Mouse (Mus musculus) skeletal muscle tissue, adult 2 months (tissue): ENCODE measurements around the gene Ahdc1.

Source experiments
- DNase-seq: peaks from one replicate; pipeline ENCODE4 v3.0.0-alpha.2; 2012; ENCODE audit warnings: low read depth, low spot score

Ahdc1 gene

DNA sequence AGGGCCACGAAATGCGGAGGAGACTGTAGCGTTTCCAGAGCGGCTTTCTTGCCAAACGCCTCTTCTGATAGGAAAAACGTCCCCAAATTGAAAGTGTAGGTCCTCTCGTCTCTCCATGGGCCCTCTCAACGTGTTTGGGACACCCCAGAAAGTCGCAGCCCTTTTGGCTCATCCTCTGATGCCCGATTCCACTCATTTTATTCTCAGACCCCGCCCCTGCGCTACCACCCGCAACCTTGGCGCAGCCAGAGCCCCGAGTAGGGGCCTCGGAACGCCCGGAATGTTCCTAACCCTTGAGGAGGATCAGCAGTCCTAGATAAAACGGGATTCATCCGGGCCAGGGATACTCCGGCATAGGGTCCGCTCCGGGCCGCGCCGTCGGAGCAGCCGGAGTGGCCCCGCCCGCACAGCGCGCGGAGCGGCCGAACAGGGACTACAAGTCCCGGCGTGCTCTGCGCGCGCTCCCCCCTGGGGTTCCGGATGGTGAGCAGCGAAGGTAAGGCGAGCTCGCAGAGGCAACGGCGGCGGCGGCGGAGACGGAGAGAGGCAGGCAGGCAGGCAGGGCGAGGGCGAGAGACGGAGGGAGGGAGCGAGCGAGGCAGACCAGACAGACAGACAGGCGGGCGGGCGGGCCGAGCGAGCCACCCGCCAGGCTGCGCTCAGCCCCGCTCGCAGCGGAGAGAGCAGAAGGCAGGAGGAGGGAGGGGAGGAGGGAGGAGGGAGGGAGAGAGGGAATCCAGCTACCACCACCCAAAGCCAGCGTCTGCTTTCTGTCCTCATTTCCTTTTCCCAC, at the start of gene Ahdc1:
Ahdc1 (plus strand) TSS at position 233 of the 793 bp plus-strand sequence.
- DNase-seq: peak; percentile 85

DNA sequence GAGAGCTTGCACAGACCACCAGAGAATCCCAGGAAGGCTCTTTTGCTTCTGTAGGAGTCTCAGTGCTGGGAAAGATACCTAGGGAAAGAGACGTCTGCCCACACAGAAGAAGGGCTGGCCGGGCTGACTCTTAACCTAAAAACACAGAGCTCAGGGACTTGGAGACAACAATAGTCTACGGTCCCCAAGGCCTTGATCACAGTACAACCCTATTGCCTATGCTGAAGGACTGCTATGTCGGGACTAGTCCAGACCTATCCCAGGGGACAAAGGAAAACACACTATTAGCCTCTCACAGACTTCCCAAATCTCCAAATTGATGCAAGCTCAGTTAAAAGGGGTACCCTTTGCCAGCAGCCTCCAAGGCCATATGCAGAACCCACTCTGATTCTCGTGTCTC, 49.2 kb upstream of the Ahdc1 start:
- DNase-seq: no peak

DNA sequence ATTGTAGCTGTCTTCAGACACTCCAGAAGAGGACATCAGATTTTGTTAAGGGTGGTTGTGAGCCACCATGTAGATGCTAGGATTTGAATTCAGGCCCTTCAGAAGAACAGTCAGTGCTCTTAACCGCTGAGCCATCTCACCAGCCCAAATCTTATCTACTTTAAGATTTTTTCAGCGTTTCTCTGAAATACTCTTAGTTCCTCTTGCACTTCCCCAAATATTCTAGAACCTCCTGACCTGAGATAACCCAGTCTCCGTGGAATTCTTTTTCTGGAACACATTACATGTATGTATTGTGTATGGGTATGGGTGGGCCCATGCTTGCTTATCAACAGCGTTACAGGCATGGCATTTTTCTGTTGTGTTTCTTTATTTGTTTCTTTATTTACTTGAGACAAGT, 48.4 kb upstream of the Ahdc1 start:
- no peak for DNase-seq

DNA sequence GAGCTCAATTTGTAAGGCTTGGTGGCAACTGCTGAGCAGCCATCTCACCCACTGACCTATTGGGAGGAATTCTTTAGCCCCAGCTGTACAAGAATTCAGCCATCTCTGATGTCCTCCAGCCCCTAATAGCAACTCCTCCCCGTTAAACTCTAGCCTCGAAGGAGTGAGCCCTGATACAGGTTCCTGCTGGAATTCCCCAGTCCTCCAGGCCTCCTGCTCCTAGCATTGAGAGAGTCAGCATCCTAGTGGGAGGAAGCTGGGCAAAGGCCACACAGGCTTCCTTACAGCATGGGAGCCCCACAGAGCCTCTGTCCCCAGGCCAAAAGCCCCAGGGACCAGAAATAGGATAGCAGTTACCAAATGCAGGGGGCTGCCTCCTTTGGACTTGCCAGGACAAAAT, 47.6 kb upstream of the Ahdc1 start:
- no peak for DNase-seq

DNA sequence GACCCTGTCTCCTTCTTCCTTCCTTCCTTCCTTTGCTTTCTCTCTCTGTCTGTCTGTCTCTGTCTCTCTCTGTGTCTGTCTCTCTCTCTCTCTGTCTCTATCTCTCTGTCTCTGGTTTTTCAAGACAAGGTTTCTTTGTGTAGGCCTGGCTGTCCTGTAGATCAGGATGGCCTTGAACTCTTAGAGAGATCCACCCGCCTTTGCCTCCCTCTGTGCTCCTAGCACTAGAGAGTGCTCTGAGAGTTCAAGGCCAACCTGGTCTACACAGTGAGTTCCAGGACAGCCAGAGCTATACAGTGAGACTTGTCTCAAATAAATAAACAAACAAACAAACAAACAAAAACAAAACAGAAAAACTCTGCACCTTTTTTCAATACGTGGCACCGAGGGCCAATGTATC, 47.0 kb upstream of the Ahdc1 start:
- no peak for DNase-seq

DNA sequence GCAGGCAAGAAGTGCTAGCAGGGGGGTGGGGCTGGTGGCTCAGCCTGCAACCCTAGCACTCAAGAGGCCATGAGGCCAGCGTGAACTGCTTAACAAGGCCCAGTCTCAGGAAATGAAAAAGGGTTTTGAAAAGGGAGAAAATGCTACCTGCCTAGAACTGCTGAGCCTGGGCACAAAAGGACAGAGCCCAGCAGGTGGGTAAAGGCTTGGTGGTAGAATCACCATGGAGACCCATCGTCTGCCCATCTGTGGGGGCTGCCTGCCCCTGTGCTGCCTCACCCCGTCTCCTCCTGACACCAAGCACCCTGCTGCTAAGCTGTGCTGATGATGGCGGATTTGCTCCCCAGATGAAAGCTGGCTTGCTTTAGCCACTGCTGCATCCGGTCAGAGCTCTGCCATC, 46.6 kb upstream of the Ahdc1 start:
- DNase-seq: no peak

DNA sequence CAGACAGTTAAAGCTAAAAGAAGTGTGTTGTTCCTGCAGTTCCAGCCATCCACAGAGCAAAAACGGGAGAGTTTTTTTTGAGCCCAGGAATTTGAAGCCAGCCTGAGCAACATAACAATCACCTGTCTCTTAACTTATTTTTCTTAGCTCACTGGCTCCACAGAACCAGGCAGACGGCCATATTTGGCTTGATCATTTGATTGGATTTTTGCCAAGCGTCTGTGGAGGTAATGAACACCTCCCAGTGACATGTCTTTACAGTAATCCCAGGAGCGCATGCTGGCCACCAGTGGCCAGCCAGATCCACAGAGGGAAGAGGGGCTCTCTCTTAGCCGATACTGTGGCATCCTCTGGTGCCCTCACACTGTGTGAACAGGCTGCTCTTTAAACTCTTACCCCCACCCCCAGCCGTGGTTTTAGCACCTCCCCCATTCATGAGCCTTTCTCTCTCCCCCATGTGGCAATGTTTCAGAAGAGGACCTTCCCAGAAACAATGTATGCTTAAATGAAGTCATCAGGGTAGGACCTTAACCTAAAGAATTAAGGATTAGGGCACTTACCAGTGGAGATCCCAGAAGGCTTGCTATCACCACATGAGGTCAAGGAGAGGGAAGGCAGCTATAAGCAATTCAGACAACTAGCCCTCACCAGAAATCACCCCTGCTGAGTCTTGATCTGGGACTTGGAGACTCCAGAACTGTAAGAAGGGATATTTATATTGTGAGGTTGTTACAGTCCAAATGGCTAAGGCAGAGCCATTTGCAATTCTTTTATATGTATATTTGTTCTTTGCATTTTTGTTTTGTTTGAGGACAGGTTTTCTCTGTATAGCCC, 42.7 kb upstream of the Ahdc1 start:
- DNase-seq: no peak

DNA sequence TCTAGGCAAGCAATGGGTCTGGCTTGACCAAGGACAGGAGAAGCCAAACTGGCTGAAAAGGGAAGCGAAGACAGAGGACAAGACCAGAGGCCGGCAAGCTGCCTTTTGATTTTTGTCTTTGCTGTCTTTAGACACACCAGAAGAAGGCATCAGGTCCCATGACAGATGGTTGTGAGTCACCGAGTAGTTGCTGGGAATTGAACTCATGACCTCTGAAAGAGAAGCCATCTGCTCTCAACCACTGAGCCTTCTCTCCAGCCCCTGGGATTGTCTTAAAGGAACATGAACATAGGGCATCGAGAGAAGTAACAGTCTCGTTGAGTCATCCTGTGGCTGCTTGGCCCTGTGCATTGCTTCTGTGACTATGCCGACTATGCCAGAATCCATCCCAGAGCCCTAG, 39.5 kb upstream of the Ahdc1 start:
- no peak for DNase-seq

DNA sequence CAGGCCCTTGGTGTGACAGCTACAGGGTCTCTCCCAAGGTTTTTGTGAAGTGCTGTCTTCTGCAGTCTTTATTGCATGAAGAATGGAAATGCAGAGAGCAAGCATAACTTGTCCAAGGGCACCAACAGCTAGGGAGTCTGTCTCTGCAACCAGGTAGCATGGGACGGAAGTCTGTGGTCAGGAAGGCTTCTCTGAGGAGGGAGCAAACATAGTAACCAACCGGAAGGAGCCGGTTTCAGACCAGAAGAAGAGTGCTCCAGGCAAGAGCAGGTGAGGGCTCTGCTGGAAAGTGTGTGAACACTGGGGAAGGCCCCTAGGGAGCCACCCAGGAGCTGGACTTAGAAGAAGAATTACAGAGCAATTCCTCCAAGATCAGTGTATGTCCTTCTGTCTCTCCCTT, 39.0 kb upstream of the Ahdc1 start:
- DNase-seq: no peak

DNA sequence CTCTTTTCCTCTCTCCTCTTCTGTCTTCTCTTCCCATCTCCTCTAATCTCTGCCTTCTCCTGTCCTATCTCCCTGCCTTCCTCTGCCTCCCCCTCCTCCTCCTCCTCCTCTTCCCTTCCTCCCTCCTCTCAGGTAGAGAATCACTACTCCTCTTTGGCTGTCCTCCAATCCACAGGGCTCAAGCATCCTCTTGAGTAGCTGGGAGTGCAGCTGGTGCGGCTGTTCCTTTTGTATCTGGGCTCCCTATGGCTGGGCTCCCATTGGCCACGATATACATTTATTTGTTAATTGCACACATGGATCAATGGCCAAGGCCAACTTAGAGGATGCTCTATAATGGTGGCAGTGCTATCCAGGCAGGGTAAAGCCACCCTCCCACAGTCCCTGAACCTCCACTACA, 38.5 kb upstream of the Ahdc1 start:
- DNase-seq: no peak

DNA sequence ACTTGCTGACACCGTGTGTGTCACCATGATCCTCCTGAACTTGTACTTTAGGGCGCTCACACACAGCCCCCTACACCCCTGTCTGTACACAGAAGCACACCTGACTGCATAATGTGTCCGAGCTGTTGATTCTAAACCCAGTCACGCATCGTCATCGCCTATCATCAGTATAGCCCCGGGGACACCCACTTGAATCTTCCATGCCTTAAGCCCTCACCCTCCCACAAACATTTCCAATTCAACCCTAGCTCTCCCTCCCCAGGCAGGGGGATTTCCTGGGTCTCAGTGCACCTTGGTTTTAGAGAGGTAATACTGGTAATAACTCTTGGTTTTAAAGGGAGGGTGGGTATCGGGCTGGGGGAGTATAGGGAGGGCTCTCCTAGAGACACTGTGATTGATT, 37.9 kb upstream of the Ahdc1 start:
- DNase-seq: no peak

DNA sequence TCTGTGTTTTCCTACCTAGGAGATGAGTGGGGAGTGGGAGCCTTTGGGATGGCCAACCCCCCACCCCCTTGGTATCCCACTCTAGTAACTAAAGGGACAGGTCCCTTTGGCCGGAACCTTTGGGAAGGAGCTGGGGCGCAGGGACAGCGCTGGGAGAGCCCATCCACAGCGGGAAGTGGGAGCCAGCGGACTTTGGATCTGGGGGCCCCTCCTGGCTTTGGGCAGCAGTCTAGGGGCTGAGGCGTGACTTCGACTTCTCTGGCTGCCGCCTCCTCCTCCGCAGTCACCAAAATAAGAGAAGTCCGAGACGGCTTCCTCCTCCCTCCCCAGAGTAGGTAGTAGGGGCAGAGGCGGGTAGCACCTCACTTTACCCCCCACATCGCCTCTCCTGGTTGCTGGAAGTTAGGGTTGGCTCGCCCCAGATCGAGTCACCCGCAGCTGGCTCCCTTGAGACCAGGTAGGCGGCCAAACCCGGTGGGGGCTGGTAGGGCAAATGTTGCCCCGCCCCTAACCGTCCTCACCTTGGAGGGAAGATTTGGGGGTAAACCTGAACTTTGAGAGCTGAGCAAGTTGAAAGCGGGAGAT, 37.2 kb upstream of the Ahdc1 start, which contains the start of gene Fgr:
Fgr (plus strand) TSS at position 282 of the 585 bp plus-strand sequence.
- DNase-seq: no peak

DNA sequence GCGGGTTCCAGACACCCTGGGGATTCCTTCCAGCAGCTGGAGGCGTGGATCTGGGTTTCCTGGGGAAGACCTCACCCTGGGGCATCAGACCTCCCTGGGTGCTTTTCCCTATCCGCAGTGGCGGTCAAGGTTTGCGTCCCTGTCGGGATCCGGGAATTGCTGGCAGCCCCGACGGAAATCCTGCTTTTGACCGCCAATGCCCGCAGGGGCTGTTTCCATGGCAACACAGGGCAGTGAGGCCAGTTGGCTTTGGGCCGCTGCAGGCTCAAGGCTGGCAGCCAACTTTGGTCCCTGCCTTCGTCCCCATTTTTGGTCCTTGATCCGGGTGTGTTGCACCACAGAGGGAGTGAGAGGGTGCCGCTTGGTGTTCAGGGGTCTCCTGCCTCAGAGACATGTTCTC, 36.2 kb upstream of the Ahdc1 start:
- peak; percentile 49 for DNase-seq

DNA sequence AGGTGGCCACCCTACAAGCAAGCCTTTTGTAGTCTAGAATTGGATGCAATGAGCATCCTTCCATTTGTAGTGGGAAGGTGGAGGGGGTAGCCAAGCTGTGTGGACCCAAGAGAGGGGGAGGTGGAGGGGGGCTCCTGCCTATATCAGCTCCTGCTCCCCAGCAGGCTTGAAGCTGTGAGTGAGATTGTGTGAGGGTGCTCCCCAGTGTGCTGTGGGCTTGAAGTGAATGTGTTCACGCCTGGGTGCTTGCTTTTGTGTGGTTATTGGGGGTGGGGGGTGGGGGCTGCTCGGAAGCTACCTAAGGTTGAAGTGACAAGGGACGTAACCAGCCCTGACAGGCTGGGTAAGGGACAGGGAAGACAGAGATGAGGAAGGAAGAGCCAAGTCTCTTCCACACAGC, 35.3 kb upstream of the Ahdc1 start:
- DNase-seq: no peak

DNA sequence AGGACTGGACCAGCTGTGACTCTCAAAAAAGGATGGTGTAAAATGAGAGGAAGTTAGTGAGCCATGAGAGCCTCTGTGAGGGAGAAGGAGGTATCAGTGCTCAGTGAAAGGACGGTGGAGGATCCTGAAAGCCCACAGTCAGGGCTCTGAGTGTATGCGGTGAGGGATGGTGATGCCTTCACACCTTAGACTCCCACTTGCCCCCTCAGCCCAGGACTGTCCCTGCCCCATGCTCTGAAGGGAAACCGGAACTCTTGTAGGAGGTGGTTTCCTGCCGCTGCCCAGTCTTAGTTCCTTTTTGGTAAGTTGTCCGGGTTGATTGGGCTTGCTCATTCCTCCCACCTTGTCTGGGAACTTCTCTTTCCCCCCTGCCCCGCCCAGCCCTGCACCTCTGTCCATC, 34.3 kb upstream of the Ahdc1 start:
- DNase-seq: no peak

DNA sequence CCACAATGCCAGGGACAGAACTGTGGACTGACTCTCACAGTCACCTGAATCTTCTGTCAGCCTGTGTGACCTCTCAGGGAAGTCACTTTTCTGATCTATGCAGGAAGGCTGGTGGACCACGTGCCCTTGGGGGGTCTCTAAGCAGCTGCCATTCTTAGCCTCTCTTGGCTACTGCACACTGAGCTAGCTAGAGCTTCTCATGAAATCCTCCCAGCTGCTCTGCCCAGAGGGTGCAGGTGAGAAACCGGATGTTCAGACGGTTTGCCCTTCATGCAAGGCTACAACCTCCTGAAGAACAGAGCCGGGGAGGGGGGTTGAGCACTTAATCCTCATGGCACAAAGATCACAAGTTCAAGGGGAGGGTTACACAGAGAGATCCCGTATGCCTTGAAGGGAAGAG, 33.5 kb upstream of the Ahdc1 start:
- no peak for DNase-seq

DNA sequence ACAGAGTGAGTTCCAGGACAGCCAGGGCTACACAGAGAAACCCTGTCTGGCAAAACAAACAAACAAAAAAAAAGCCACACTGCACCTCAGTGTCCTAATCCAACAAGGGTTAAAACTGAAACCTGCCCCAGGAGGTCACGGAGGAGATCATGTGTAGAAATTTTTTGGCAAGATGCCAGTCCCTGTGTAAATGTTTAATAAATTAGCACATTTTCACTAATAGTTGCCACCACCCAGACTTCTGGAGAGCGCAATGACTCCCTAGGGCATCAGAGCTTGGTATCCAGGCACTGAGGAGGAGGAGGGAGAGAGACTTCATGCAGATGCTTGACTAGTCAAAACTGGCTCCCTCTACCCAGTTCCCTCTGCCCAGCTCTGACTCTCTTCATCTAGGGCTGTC, 31.9 kb upstream of the Ahdc1 start:
- DNase-seq: no peak

DNA sequence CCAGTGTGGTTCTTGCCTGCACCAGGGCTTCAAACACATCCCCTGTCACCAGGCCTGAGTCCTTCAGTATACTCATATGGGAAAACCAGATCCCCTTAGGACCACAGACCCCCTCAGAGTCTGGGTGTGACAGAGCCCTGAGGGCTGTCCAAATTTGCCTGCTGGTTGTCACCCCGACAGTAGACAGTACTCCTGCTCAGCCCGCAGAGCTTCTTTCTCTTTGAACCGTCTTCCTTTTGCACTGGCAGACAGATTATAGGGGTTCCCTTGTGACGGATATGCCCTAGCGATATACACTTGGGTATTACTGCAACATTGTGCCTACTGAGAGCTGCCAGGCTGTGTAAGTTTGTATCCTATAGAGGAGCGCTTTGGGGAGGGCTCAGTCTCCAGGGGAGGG, 29.4 kb upstream of the Ahdc1 start:
- no peak for DNase-seq

DNA sequence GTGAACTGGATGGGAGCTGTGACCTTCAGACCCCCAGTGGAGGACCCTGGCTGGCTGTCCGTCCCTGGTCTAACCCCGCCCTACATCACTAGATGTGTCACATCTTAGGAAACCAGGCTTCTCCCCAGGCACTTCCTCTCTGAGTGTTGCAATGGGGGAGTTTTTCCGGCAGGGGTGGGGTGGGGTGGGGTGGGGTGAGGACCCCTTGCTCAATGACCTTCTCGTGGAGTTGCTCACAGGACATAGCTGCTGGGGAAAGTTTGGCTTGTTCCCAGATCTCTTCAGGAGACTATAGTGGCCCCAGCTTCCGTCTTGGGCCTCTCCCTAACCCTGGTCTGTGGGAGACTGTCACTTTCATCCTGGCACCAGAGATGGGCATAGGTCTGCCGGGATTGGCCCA, 28.1 kb upstream of the Ahdc1 start:
- DNase-seq: no peak

DNA sequence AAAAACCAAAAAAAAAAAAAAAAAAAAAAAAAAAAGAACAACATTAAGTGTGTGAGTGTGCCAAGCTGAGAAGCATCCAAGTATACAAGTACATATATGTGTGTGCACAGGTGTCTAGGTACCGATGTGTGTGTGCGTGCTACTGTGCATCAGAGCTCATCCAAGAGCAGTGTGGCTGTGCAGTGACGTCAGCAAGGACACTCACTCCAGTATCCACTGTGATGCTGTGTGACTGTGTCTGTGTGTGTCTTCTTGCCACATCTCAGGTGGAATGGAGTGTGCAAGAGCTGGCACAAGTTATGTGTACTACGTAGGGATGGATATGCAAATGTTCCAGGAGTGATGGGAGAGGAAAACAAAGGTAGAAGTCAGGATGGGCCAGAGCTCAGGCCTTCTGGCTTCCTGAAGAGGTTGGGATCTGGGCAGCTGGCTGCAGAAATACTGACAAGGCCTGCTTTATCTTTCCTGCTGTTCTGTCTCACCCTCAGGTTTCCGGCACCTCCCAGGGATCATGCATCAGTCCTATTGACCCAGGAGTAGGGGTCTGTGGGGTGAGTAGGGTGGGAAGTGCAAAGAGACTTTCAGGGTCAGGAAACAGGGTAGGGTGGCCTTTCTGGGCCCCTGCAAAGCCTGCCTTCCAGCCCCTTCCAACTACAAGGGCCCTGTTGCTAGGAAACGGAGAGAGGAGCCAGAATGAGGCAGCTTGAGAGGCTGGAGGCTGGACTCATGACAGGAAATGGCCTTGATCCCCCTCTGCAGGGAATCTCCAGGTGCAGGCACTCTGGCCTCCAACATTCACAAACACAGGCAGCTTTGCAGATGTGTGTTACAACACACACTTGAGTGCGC, 27.2 kb upstream of the Ahdc1 start:
- DNase-seq: no peak

DNA sequence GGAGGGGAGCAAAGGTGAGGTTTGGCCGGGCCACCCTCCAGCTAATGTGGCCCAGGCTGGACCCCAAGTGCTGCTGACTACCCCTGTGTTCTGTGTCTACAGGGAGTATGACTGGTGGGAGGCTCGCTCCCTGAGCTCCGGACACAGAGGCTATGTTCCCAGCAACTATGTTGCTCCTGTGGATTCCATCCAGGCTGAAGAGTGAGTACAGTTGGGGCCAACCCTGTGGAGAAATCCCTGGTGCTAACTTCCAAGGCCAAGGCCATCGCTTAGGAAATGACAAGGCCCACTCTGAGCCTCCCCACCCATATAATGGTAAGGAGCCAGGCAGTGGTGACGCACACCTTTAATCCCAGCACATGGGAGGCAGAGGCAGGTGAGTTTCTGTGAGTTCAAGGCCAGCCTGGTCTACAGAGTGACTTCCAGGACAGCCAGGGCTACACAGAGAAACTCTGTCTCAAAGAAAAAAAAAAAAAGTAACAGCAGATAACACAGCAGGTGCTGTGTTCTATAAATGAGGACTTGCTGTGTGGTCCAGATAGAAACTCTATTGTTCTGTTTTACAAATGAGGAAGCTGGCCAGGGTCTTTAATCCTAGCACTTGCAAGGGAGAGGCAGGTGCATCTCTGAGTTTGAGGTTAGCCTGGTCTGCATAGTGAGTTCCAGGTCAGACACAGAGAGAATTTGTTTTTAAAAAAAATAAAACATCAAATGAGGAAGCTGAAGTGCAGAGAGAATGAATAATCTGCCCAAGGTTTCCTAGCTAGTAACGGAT, 22.3 kb upstream of the Ahdc1 start:
- no peak for DNase-seq
